Mouse (Mus musculus): ENCODE measurements around the gene Heca.
"Not testable (repeated sequence)": the region's sequence is repeated elsewhere in the genome, so short reads cannot be mapped to it uniquely, and the experiment has no call there.

Heca gene

DNA sequence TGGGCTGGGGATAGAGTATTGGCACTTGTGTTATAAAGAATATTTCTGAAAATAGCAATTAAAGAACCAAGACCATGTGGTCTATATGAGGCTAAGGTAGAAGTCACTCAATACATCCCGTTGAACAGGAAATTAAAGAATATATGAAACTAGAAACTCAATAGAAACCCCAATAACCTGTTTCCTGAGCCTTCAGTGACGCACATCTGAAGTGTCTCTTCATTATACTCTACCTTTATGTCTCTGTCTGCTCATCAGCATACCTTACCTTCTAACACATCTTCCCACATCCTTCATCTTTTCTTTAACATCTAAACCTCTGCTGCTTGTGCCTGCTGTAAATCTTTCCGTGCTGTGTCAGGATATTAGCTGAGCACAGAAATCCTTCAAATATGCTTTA, 67.8 kb downstream of the Heca start:
- no peak for DNase-seq

DNA sequence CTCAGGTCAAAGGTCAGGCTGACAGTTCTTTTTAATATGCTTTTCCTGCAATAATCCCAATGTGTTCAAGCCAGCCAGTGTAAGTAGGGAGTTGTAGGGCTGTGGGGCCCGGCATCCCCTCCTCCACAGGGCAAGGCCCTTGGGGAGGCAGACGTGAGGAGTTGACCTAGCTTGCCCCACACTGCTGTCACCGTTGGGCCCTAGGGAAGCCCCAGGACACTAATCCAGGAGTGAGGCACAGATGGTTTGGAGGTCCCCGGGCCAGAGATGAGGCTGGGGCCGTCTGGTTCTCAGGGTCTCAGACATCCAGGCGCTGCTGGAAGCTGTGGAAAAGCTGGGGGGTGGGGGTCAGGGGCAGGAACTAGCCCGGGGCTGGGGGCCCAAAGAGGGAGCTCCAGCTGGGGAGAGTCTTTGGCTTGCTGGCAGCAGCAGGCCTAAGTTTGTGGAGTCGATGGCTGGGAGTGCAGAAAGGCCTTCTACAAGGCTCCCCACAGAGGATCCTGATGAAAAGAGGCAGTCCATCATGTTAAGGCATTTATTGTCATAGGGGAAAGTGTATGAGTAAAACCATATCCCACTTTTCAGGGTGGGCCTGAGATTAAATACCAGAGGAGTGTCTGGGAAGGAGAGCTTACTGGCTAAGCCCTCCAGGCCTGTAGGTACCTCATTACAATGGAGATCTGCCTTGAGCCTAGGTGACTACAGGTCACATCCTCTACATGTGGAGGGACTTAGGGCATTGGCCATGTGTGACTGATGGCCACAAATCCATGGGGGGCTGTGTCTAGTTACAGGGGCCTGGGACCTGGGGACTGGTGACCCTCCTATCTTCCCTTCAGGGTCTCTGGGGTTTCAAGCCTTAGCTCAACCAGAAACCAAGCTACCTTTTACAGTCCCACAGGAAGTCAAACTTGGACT, 69.6 kb downstream of the Heca start:
- peak in 1 of 2 experiments; percentile 36 for DNase-seq

- DNase-seq, result peak; percentile 72 to 79
These were observed 77.8 kb downstream of the Heca start for GRCm38 (mm10) chr10:17869822-17870662.

- DNase-seq, result no peak
These were observed 87.0 kb downstream of the Heca start for GRCm38 (mm10) chr10:17860701-17861480.

DNA sequence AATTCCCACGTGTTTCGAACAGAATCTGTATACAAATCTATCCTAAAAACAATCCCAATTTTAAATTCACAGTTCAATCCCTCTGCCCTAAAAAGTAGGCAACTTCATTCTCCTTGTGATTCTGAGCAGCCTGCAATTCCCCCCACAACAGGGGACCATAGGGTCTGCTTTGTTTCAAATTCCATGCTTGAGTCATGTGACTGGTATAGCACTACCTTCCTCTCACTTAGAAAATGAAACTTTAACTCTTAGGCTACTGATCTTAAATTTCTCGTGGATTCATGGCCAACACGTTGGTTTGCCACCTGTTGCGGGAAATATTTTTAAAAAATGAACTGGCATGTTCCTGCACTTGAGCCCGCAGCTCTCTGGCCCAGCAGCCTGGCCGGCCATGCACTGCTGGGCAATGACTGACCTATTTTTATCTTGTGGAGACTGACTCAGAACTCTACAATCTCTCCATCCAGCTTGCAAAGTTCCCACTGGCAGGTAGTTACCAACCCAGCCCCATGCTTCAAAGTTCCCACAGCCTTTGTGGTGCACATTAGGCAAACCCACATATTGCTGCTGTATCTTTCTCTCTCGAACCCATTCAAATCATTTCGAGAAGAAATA, 90.1 kb downstream of the Heca start:
- DNase-seq, result no peak

DNA sequence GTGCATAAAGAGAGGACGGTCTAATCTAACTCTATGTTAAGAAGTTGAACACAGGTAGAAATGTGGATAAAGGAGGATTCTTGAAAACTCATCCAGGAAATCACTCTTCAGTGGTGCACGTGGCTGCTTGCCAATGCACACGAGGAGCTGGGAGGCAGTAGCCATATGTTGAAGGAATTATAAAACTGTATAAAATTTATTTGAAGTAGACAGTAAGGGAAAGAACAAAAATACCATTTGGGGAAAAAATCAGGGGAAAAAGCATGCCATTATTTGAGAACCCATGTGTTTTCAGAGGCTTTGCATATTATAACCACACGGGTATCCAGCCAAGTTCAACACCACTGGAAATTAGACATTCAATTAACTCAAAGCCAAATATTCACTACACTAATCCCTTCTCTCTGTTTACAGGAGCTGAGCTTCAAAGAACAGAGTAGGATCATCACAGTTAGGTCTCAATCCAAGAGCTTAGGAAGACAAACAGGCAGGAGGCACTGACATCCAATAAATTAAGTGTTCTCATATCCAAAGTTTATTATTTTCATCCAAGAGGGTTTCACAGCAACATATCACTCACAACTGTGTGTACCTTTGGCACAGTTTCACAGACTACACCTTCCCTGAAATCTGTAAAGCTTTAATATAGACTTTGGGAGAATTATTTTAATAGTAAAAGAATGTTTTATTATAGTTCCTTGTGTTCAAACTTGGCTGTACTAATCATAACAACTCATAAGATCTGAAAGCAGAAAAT, 102.9 kb downstream of the Heca start:
- no peak for DNase-seq

GRCm38 (mm10) chr10:17842030-17842429, 105.8 kb downstream of the Heca start:
- DNase-seq, result no peak

DNA sequence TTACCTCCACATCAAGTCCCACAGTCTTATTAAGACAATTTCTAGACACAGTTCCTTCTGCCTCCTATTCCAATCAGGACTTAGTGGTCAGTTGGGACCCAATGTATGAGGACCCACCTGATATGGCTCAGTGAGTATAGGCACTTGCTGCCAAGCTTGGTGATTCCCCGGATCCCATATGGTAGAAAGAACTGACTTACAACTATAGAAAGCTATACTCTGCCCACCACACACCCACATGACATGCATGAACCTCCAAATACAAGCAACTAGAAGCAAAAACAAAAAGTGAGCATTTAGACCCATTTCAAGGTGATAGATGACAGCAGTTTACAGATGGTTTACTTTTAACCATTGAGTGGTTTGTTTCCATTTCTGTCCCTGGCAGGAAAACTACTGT, 111.6 kb downstream of the Heca start:
- DNase-seq, result no peak

GRCm38 (mm10) chr10:17835031-17835430, 112.8 kb downstream of the Heca start:
- no peak for DNase-seq

DNA sequence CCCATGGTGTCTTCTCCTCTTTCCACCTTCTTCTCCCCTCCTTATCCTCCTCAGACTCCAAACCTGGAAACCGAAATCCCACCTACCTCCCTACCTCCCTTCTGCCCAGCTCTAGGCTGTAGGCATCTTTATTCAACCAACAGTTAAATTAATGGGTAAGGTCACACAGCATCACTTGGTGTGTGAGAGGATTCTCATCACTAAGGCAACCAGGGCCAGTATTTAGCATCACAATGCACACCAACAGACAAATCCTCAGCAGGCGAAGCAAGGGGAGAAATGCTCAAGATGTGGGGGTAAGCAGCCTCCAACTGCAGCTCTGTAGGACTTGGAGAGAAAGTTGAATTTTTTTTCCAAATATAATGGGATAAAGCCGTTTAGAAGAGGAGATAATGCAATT, 116.8 kb downstream of the Heca start:
- DNase-seq, result no peak

GRCm38 (mm10) chr10:17829205-17829604, 118.7 kb downstream of the Heca start:
- no peak for DNase-seq

- DNase-seq, result peak; percentile 13 to 49
These were observed 120.5 kb downstream of the Heca start for GRCm38 (mm10) chr10:17827391-17827790.

DNA sequence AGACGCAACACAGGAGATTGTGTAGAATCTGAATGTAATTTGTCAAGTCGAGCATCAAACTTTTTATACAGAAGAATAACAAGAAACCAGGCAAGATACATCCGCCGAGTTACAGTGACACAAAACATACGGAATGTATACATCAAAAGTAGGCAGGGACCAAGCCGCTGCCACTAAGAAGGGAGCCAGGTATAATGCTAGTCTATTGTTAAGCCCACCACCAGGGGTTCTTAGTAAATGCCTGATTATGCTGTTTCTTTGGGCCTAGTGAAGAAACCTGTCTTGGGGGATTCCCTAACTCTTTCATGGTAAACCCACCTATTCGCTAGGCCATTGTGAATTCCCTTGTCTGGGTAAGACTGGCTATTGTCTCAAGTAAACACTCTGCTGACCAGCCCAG, 127.4 kb downstream of the Heca start:
- not testable (repeated sequence) for DNase-seq

All from kidney, postnatal 25 days (tissue).